Mouse (Mus musculus) intestine, postnatal 0 days (tissue): Measurements from ENCODE around the gene Nek2. TPM values are rescaled to one million over a fixed set of nuclear protein-coding genes. Genes with fewer than 3 reads are reported as not detected.

ENCODE experiments used
- ATAC-seq: fragments of 200-750 bp; cut with Nextera tagmentation; 2 replicates; pipeline ENCODE4 v1.8.0; 2017; ENCODE audit warnings: mild to moderate bottlenecking, moderate TSS enrichment, moderate library complexity
- H3K27ac ChIP-seq: fragments of 300-500 bp; sonication (generic); 2 replicates; pipeline ENCODE4 v1.5.1; 2014; ENCODE audit warnings: mild to moderate bottlenecking, low read depth, low read length, moderate library complexity
- H3K27me3 ChIP-seq: fragments of 300-500 bp; sonication (generic); replicated peaks from 2 replicates; pipeline ENCODE4 v1.6.1; 2014; ENCODE audit warnings: low read length, mixed read lengths; ENCODE audit not compliant: control insufficient read depth, insufficient read depth
- H3K36me3 ChIP-seq: fragments of 300-500 bp; sonication (generic); 2 replicates; pipeline ENCODE4 v1.6.1; 2014; ENCODE audit warnings: mild to moderate bottlenecking, moderate library complexity; ENCODE audit not compliant: control insufficient read depth, insufficient read depth
- H3K4me1 ChIP-seq: fragments of 300-500 bp; sonication (generic); replicated peaks from 2 replicates; pipeline ENCODE4 v1.6.1; 2014; ENCODE audit warnings: antibody characterized with exemption, low read length, mixed read lengths; ENCODE audit not compliant: control insufficient read depth, insufficient read depth
- H3K4me2 ChIP-seq: fragments of 300-500 bp; sonication (generic); replicated peaks from 2 replicates; pipeline ENCODE4 v1.6.1; 2014; ENCODE audit warnings: low read depth, mild to moderate bottlenecking, moderate library complexity
- H3K4me3 ChIP-seq: fragments of 300-500 bp; sonication (generic); 2 replicates; pipeline ENCODE4 v1.5.1; 2014; ENCODE audit warnings: low read depth, low read length
- H3K9ac ChIP-seq: fragments of 300-500 bp; sonication (generic); 2 replicates; pipeline ENCODE4 v1.6.1; 2014; ENCODE audit warnings: mild to moderate bottlenecking, low read depth, low read length
- H3K9me3 ChIP-seq: fragments of 300-500 bp; sonication (generic); 2 replicates; pipeline ENCODE4 v1.6.1; 2016; ENCODE audit warnings: mixed run types; ENCODE audit not compliant: control insufficient read depth
- CTCF ChIP-seq: sonication (generic); IDR thresholded peaks from 2 replicates; pipeline ENCODE4 v1.5.1; 2016; ENCODE audit warnings: low read depth, mild to moderate bottlenecking, control low read depth, antibody characterized with exemption, moderate library complexity
- WGBS: fragments of 180-500 bp; shearing (Covaris S2); extraction: QIAGEN DNeasy Blood & Tissue Kit; methylation state at CpG from one replicate; pipeline ENCODE4 v1.1.7; 2014; 5-methylcytosine and 5-hydroxymethylcytosine counted together
- polyA plus RNA-seq: library from polyadenylated mRNA; unstranded; fragments of >200 nt; fragmentation: Nextera tagmentation; extraction: Ambion mirVana; gene quantifications from 2 replicates; pipeline ENCODE4 v1.2.1, GENCODE M21; 2015

The Nek2 gene
- polyA plus RNA-seq, 1 experiment from 2014 or later = 11.9 TPM

DNA sequence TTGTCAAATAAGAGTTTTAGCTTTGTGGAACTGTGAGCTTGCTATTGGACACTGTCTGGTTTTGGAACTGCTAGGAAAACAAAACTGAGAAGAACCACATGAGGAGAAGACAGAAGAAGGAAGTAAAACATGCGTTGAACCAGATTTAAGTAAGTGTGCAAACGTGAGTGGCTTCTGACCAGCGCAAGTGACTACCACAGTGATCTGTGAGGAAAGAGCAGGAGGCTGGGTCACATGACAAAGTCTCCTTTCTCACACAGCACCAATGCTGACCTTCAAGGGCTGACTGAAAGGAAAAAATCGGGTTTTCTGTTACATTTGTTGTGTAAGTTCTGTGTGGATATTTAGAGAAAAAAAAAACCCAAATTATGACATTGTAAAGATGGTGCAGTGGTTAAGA, 28.3 kb downstream of the Nek2 start:
- no peak overlapping the region for H3K9ac ChIP-seq
- no peaks in the 10 kb centered on the region for H3K9me3 ChIP-seq
- no peak for TF ChIP-seq CTCF
- no peak for ATAC-seq
- H3K4me3 ChIP-seq = no peak overlapping the region
- no peaks in the 10 kb centered on the region for H3K27me3 ChIP-seq
- no peaks in the 10 kb centered on the region for H3K36me3 ChIP-seq
- 49% methylated on average over 4 of the region's 4 CpGs for WGBS
- no peak overlapping the region for H3K4me2 ChIP-seq
- H3K4me1 ChIP-seq = 0 out of 2 replicates have a peak, but pooled peaks cover 4% of the 10 kb centered on the region
- H3K27ac ChIP-seq = no peak overlapping the region

DNA sequence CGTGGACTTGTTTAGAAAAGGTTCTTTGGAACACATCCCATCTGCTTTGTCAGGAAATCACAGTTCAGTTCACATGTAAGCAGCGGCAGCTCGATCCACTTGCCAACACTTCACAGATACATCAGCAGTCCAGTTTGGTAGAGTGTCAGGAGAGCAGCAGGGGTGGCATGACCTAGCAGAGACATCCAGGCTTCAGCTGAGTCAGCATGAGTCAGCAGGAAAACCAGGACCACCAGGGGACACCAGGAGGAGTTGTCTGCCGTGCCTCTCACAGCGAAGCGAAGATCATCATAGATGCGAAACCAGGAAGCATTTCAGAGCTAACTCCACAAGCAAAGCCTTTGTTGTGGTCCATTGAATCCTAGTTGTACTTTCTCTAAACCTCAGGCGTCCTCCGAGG, 32.2 kb downstream of the Nek2 start:
- Histone ChIP-seq H3K4me3 (no peak overlapping the region), H3K4me1 (0 out of 2 replicates have a peak, but pooled peaks cover 4% of the 10 kb centered on the region), H3K27me3 (no peaks in the 10 kb centered on the region), H3K27ac (no peak overlapping the region), H3K9ac (no peak overlapping the region), H3K9me3 (no peaks in the 10 kb centered on the region), H3K4me2 (no peak overlapping the region), H3K36me3 (no peaks in the 10 kb centered on the region)
- no peak for ATAC-seq
- no peak for TF ChIP-seq CTCF
- WGBS = 84% methylated on average over 9 of the region's 9 CpGs

DNA sequence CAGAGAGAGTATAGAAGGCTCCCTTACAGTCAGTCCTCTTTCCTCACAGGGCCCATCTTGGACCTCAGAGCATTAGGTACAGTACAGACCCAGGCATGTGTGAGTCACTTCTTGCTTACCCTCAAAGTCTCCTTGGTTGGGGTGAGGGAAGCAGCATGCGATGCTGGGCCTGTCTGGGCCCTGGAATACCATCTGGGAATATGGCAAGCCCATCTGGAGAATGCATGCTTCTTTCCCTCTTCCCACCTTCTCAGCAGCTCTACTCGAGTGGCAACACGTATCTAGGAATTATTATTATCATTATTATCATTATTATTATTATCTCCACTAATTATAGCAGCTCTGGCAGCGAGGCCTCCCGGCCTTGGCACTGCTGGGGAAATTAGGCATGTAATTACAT, 33.5 kb downstream of the Nek2 start:
- ATAC-seq = no peak
- Histone ChIP-seq H3K4me3 (no peak overlapping the region), H3K4me1 (0 out of 2 replicates have a peak, but pooled peaks cover 4% of the 10 kb centered on the region), H3K9me3 (no peaks in the 10 kb centered on the region), H3K27me3 (no peaks in the 10 kb centered on the region), H3K36me3 (no peaks in the 10 kb centered on the region), H3K9ac (no peak overlapping the region), H3K27ac (no peak overlapping the region), H3K4me2 (no peak overlapping the region)
- WGBS = 60% methylated on average over 5 of the region's 5 CpGs
- no peak for TF ChIP-seq CTCF

DNA sequence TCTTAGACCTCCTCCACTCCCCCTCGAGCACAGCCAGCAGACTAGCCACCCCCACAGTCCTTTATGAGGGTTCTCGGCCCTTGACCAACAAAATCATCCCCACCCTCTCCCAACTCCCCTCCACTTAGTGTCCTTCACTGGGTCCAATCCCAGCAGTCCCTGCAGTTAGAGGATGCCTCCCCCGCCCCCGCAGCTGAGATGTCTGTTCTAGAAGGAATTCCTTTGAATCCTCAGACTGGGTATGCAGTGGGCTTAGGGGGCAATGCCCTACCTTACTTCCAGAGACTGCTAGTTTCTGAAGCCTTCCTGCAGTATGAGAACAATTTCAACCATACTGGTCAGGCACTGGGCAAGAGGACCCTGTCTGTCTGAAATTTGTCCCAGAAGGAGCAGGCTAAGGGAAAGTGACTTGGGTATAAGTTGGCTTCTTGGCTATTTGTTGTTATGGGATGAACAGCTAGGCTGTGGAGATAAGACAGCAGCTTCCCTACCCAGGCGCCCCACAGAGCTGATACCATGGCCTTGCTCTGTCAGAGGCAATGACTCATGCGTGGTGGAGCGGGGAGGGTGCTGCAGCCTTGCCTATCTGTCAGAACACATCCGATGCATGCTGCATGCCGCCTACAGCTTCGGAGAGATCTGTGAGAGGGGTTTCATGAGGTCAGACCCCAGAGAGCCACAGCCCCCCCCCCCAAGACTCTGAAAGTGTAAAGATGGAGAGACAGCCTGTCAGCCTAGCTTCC, 34.1 kb downstream of the Nek2 start:
- TF ChIP-seq CTCF = no peak
- no peak overlapping the region for H3K9ac ChIP-seq
- 0 out of 2 replicates have a peak, but pooled peaks have one; percentile 54 for ATAC-seq
- 0 out of 2 replicates have a peak, but pooled peaks cover 4% of the 10 kb centered on the region for H3K4me1 ChIP-seq
- 46% methylated on average over 10 of the region's 10 CpGs for WGBS
- no peaks in the 10 kb centered on the region for H3K36me3 ChIP-seq
- H3K4me3 ChIP-seq = no peak overlapping the region
- no peak overlapping the region for H3K27ac ChIP-seq
- H3K27me3 ChIP-seq = no peaks in the 10 kb centered on the region
- H3K9me3 ChIP-seq = no peaks in the 10 kb centered on the region
- no peak overlapping the region for H3K4me2 ChIP-seq

DNA sequence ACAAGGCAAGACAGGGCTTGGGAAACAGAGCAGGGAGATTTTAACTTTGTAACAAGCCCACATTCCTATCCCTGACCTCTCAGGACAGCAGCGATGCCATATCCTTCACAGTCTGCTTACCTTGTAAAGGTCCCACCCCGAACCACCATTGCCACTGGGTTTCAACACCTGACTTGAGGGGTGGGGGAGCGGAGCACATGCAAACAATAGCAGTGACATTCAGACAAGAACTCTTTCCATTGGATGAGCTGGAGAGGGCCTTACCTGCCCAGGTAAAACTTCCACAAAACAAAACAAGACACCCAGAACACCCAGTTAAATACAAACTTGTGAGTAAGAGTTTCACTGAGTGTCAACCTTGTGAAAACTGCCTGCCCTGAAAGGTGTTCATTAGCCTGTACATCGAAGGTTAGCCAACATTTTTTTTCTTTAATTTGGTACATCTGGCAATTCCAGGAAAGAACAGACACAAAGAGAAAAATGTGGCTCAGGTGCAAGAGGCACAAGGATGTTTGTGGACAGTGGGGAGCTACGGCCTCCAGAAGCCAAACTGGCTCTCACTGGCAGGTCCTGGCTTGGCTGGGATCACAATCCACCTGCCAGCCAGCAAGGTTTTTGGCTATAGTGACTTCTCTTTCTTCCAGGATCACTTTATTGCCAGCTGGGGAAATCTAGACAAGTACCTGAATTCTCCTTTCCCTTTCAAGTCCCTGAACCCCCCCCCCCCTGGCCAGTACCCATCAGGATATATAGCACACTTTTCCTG, 35.8 kb downstream of the Nek2 start:
- no peak overlapping the region for H3K4me3 ChIP-seq
- no peak for TF ChIP-seq CTCF
- H3K27ac ChIP-seq = no peak overlapping the region
- H3K9me3 ChIP-seq = no peaks in the 10 kb centered on the region
- no peak for ATAC-seq
- no peaks in the 10 kb centered on the region for H3K27me3 ChIP-seq
- no peak overlapping the region for H3K9ac ChIP-seq
- WGBS = 86% methylated on average over 5 of the region's 5 CpGs
- no peak overlapping the region for H3K4me2 ChIP-seq
- no peaks in the 10 kb centered on the region for H3K4me1 ChIP-seq
- no peaks in the 10 kb centered on the region for H3K36me3 ChIP-seq

DNA sequence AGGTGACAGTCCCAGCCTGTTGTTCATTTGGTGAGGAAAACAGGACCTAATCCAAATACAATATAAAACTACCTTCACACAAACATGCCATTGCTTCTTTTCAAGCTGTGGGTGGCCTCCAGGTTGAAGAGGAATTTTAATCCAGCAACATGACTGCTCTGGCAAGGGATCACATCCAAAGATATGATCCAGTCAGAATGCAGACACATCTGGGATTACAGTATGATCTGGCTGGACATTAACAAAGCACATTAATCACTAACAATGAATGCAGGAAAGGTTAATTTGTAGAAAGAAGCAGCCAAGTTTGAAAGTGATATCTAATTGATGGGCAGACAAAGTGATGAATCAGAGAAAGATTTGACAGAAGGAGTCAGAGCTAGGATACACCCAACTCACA, 36.9 kb downstream of the Nek2 start:
- no peak overlapping the region for H3K4me2 ChIP-seq
- H3K27ac ChIP-seq = no peak overlapping the region
- no peak overlapping the region for H3K9ac ChIP-seq
- no peaks in the 10 kb centered on the region for H3K9me3 ChIP-seq
- no peaks in the 10 kb centered on the region for H3K4me1 ChIP-seq
- ATAC-seq = no peak
- no peaks in the 10 kb centered on the region for H3K27me3 ChIP-seq
- no peaks in the 10 kb centered on the region for H3K36me3 ChIP-seq
- no peak overlapping the region for H3K4me3 ChIP-seq
- TF ChIP-seq CTCF = no peak
